Mouse (Mus musculus) bone marrow macrophage, adult 2 months (primary cell): ENCODE data around the gene Mre11a. TPM values are rescaled to one million over a fixed set of nuclear protein-coding genes. Genes with fewer than 3 reads are reported as not detected.
A peak's percentile ranks its signal among the peaks of the same experiment; 100 is the strongest.

Experiments
- H3K27ac ChIP-seq: 2 replicates; pipeline ENCODE4 v1.5.1; 2012; ENCODE audit warnings: low read depth, low read length; ENCODE audit not compliant: insufficient read depth
- H3K4me1 ChIP-seq: 2 replicates; pipeline ENCODE4 v1.6.1; 2012; ENCODE audit warnings: low read length; ENCODE audit not compliant: control insufficient read depth, insufficient read depth
- H3K4me3 ChIP-seq: 2 replicates; pipeline ENCODE4 v1.5.1; 2012; ENCODE audit warnings: mild to moderate bottlenecking, low read length, moderate library complexity; ENCODE audit not compliant: insufficient read depth
- CTCF ChIP-seq: IDR thresholded peaks from 2 replicates; pipeline ENCODE4 v1.5.1; 2012; ENCODE audit warnings: low read depth, mild to moderate bottlenecking, low read length, moderate library complexity
- POLR2A ChIP-seq: IDR thresholded peaks from 2 replicates; pipeline ENCODE4 v1.6.1; 2012; ENCODE audit warnings: mild to moderate bottlenecking, low read depth, low read length, borderline replicate concordance
- polyA plus RNA-seq: library from polyadenylated mRNA; stranded (reverse); fragments of >200 nt; gene quantifications from 2 replicates; pipeline ENCODE4 v1.2.4, GENCODE M21; 2012; ENCODE audit not compliant: missing spikeins, insufficient read depth, insufficient read length

Gene Mre11a
- 22.0 and 25.2 TPM in 2 replicates for polyA plus RNA-seq

- TF ChIP-seq POLR2A = no peak
- Histone ChIP-seq H3K4me3 (peak within 1 kb of the TSS; percentile 100), H3K4me1 (peaks cover 4% of the 10 kb centered on the region), H3K27ac (peak within 1 kb of the TSS; percentile 91)
Measured at GRCm38 (mm10) chr9:14784039-14785002, at the start of gene Mre11a, which contains the start of gene Ankrd49. TSS of gene Mre11a (plus strand) at chr9:14784654. TSS of gene Ankrd49 (minus strand) at chr9:14784856.

DNA sequence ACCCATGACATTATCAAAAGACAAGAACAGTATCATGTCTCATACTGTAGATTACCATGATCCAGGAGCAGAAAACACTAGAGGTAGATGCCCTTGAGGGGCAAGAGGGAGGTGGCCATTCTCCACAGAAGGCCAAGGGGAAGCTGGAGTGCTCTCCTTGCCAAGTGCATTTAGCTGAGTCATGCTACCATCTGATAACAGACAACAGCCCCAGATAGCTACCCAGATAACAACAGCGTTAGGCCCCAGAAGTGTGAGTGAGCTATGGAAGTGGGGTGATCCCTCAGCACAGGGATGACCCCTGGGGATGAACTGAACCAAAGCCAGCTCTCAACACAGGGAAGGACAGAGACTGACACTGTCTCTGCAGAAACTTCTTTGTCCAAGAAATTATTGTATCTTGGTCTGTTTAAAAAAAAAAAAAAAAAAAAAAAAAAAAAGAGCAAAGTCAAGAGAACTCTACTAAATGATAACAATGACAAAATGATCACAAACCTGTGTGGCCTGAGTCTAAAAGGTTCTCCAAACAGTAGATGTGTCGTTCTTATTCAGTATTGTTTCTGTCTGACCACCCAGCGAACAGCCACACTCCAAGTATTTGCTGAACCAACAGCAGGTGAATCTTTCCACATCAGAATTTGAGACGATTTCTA lies 44.8 kb upstream of the Mre11a start:
- Histone ChIP-seq H3K4me1 (peaks cover 8% of the 10 kb centered on the region), H3K27ac (no peak overlapping the region), H3K4me3 (no peak overlapping the region)
- TF ChIP-seq CTCF (no peak), POLR2A (no peak)

GRCm38 (mm10) chr9:14740151-14740924 lies 44.1 kb upstream of the Mre11a start, which contains the start of gene Piwil4:
TSS of gene Piwil4 (minus strand) at chr9:14740733.
- TF ChIP-seq CTCF (no peak), POLR2A (no peak)
- Histone ChIP-seq H3K4me1 (peaks cover 8% of the 10 kb centered on the region), H3K4me3 (no peak within 1 kb of the TSS), H3K27ac (no peak within 1 kb of the TSS)

DNA sequence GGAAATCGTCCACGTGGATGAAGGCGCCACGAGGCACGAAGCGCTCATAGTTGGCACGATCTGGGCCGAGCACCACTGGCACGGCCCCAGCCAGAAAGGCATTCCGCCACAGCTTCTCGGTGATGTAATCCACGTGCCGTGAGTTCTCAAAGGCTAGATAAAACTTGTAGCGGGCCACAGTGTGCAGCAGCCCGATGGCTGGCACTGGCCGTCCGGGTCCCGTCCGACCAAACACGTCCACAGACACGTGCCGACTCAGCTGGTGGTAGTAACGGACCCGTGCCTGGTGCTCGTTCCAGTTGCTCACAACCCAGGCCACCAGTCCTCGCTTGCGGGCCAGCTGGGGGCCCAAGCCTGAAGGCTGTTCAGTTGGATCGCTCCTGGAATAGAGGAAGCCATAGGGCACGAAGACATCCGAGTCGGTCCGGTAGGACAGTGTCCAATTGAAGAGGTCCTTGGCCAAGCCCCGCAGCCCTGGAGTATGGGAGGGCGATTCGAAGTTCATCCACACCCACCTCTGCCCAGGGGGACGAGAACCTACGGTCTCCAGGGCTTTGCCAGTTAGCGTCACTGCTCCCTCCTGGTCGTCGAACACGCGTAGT lies 33.5 kb upstream of the Mre11a start:
- Histone ChIP-seq H3K4me1 (peaks cover 4% of the 10 kb centered on the region), H3K27ac (no peak overlapping the region), H3K4me3 (peak overlapping the region; percentile 67)
- no peak for TF ChIP-seq CTCF
- TF ChIP-seq POLR2A = no peak

DNA sequence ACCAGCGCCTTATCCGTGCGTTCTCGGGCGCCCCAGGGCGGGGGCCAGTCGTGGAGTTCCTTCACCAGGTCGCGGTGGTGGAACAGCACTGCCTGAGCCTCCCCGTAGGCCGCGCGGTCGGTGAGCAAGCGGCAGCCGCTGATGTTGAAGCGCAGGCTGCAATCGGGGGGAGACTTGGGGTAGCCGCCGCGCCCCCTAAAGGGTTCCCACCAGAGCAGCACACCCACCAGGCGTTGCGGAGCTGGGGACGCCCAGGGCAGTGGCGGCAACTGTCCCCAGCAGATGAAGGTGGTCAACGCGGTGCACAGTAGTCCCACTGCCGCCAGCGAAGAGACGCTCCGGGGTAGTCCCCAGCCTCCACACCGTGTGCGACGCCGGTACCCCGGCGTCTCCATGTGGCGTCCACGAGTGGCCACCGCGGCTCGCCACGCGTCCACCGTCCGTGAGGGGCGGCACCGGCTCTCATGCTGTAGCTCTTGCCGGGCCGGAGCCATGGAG lies 32.9 kb upstream of the Mre11a start:
- Histone ChIP-seq H3K4me3 (peak overlapping the region; percentile 67), H3K27ac (no peak overlapping the region), H3K4me1 (peaks cover 3% of the 10 kb centered on the region)
- TF ChIP-seq CTCF = no peak
- TF ChIP-seq POLR2A = no peak

- H3K27ac ChIP-seq = no peak within 1 kb of the TSS
- no peak for TF ChIP-seq POLR2A
- no peak for TF ChIP-seq CTCF
- H3K4me3 ChIP-seq = peak within 1 kb of the TSS; percentile 67
Measured at GRCm38 (mm10) chr9:14752001-14752522, 32.4 kb upstream of the Mre11a start, which contains the start of gene Fut4. TSS of gene Fut4 (minus strand) at chr9:14752393.

GRCm38 (mm10) chr9:14753947-14754346 lies 30.5 kb upstream of the Mre11a start:
- TF ChIP-seq POLR2A (no peak), CTCF (no peak)
- Histone ChIP-seq H3K4me3 (no peak overlapping the region), H3K27ac (no peak overlapping the region), H3K4me1 (peaks cover 9% of the 10 kb centered on the region)

More at GRCm38 (mm10) chr9:14752001-14752522, 32.4 kb upstream of the Mre11a start, which contains the start of gene Fut4:
- H3K4me1 ChIP-seq = peaks cover 3% of the 10 kb centered on the region

DNA sequence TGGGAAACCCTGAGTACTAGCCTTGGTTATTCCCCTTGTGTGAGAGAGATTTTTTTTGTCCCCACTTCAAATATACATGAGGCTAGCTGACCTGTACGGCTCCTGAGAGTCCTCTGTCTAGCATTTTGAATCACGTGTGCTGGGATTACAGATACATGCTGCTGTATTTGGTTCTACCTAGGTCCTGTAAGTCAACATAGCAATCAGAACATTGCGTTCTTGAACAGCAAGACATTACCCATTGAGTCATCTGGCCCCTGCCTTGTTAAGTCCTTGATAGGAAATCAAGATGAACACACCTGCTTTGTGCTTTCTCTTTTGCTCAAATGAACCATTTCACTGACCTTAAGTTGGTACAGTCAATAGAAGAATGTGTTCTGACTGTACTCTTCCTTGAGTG lies 30.0 kb upstream of the Mre11a start:
- H3K4me1 ChIP-seq = peaks cover 13% of the 10 kb centered on the region
- H3K27ac ChIP-seq = no peak overlapping the region
- TF ChIP-seq POLR2A (no peak), CTCF (no peak)
- no peak overlapping the region for H3K4me3 ChIP-seq
